ENCODE assay signal across 8 mouse cellular contexts in genomic region chr7:78846737-78847434, GRCm38 (mm10). TPM values are rescaled to one million over a fixed set of nuclear protein-coding genes. Genes with fewer than 3 reads are reported as not detected.
DNase-seq lines count a peak whose midpoint lies in the region; ATAC-seq and TF ChIP-seq lines count a peak whose summit lies in the region.

Gene Det1 (minus strand): TSS chr7:78847263.

- peak within 1 kb of the TSS; percentile 76 for H3K27ac ChIP-seq in CH12.LX (ENCODE audit: insufficient read depth, low read depth)
- H3K27ac ChIP-seq in forebrain, embryonic 11.5 days (ENCODE audit: low read depth, low read length), result peak within 1 kb of the TSS; percentile 38; the same call in 1 of the 2 replicates
- peak within 1 kb of the TSS; percentile 69 for H3K27ac ChIP-seq in heart, embryonic 16.5 days (ENCODE audit: low read length)
- H3K27ac ChIP-seq in liver, embryonic 15.5 days (replicated peaks), result peak within 1 kb of the TSS; percentile 80
- peak within 1 kb of the TSS; percentile 27; the same call in 1 of the 2 replicates for H3K27ac ChIP-seq in neural tube, embryonic 12.5 days

- under 1% methylated on average over 45 of the region's 54 CpGs for WGBS in forebrain, embryonic 11.5 days
- WGBS in heart, embryonic 16.5 days, result under 1% methylated on average over 54 of the region's 54 CpGs
- WGBS in liver, embryonic 15.5 days (ENCODE audit: insufficient replicate concordance), result under 1% methylated on average over 54 of the region's 54 CpGs
- WGBS in neural tube, embryonic 12.5 days, result under 1% methylated on average over 53 of the region's 54 CpGs

- peak; percentile 46 to 79 for TF ChIP-seq CTCF in CH12.LX (conservative IDR thresholded peaks at IDR 0.05 in 1 of 2, IDR thresholded peaks at IDR 0.05 in 1 of 2; ENCODE audit: low read depth in 2 of 2, low read length in 2 of 2)

- H3K4me2 ChIP-seq in CH12.LX (ENCODE audit: insufficient read depth, low read depth, poor library complexity, severe bottlenecking), result peak within 1 kb of the TSS; percentile 64
- peak within 1 kb of the TSS; percentile 50 for H3K4me2 ChIP-seq in forebrain, embryonic 11.5 days (ENCODE audit: low read depth, low read length, severe bottlenecking)
- H3K4me2 ChIP-seq in heart, embryonic 16.5 days (ENCODE audit: low read depth, low read length), result peak within 1 kb of the TSS; percentile 85
- peak within 1 kb of the TSS; percentile 85 for H3K4me2 ChIP-seq in liver, embryonic 15.5 days
- peak within 1 kb of the TSS; percentile 68 for H3K4me2 ChIP-seq in neural tube, embryonic 12.5 days (replicated peaks)

- H3K4me1 ChIP-seq in CH12.LX (ENCODE audit: control insufficient read depth in 1 of 2, insufficient read depth in 2 of 2), result peaks cover 3 to 16% of the 10 kb centered on the region in 2 experiments
- no peaks in the 10 kb centered on the region for H3K4me1 ChIP-seq in forebrain, embryonic 11.5 days (replicated peaks; ENCODE audit: control insufficient read depth, insufficient read depth, low read length)
- peaks cover 9% of the 10 kb centered on the region for H3K4me1 ChIP-seq in heart, embryonic 16.5 days (ENCODE audit: control insufficient read depth, insufficient read depth, low read length)
- peaks cover 21% of the 10 kb centered on the region for H3K4me1 ChIP-seq in liver, embryonic 15.5 days (replicated peaks)
- peaks cover 10% of the 10 kb centered on the region; the same call in 1 of the 2 replicates for H3K4me1 ChIP-seq in neural tube, embryonic 12.5 days

- ATAC-seq in forebrain, embryonic 11.5 days (replicated peaks; ENCODE audit: low FRiP score), result peak; percentile 95
- peak; percentile 90 for ATAC-seq in heart, embryonic 16.5 days (replicated peaks; ENCODE audit: extremely low read depth, insufficient read depth, low FRiP score)
- peak; percentile 86 for ATAC-seq in liver, embryonic 15.5 days (ENCODE audit: insufficient read depth)
- peak; percentile 95 for ATAC-seq in neural tube, embryonic 12.5 days (ENCODE audit: low FRiP score, low read depth)

- peak; percentile 61; the same call in 1 of the 2 replicates for TF ChIP-seq POLR2A in CH12.LX (IDR thresholded peaks at IDR 0.05; ENCODE audit: low read depth, low read length)

- dilution Hi-C loops in CH12.LX (cut with MboI; ENCODE audit: extremely low pct_ligation_motif_present, extremely low pct_unique_long_range_greater_than_20kb, low sequenced_read_pairs), result no loop called here

- DNase-seq in CH12.LX (ENCODE audit: extremely low read depth), result peak; percentile 93
- peak; percentile 92 for DNase-seq in c-Kit-positive CD71-positive TER-119-negative erythroid progenitor cells, embryonic 14.5 days (ENCODE audit: low read depth)
- DNase-seq in forebrain, embryonic 11.5 days (ENCODE audit: low spot score), result peak; percentile 95
- peak; percentile 92 to 97 for DNase-seq in kidney, postnatal 36 days
- DNase-seq in telencephalon, adult 2 months (ENCODE audit: low read depth, low spot score), result peak; percentile 85

- H3K79me2 ChIP-seq in CH12.LX (replicated peaks; ENCODE audit: control insufficient read depth, extremely low read depth, insufficient read depth, poor library complexity, severe bottlenecking), result peaks cover 8% of the 10 kb centered on the region

- TF ChIP-seq RAD21 in CH12.LX (IDR thresholded peaks at IDR 0.05; ENCODE audit: low read depth, low read length), result peak; percentile 5

- H3K27me3 ChIP-seq in CH12.LX (replicated peaks), result no peaks in the 10 kb centered on the region
- no peaks in the 10 kb centered on the region for H3K27me3 ChIP-seq in forebrain, embryonic 11.5 days (ENCODE audit: control insufficient read depth, insufficient read depth, low read length)
- no peaks in the 10 kb centered on the region for H3K27me3 ChIP-seq in heart, embryonic 16.5 days (ENCODE audit: control insufficient read depth, insufficient read depth, low read length)
- H3K27me3 ChIP-seq in liver, embryonic 15.5 days, result no peaks in the 10 kb centered on the region
- no peaks in the 10 kb centered on the region for H3K27me3 ChIP-seq in neural tube, embryonic 12.5 days (replicated peaks)

- H3K4me3 ChIP-seq in CH12.LX (replicated peaks in 1 of 3; ENCODE audit: low read depth in 2 of 3, low read length in 2 of 3, poor library complexity in 1 of 3), result peak within 1 kb of the TSS; percentile 76 to 78 (median 77)
- peak within 1 kb of the TSS; percentile 80 for H3K4me3 ChIP-seq in forebrain, embryonic 11.5 days (ENCODE audit: low read depth, low read length)
- H3K4me3 ChIP-seq in heart, embryonic 16.5 days (ENCODE audit: low read length), result peak within 1 kb of the TSS; percentile 79
- H3K4me3 ChIP-seq in liver, embryonic 15.5 days (replicated peaks), result peak within 1 kb of the TSS; percentile 98
- peak within 1 kb of the TSS; percentile 89 for H3K4me3 ChIP-seq in neural tube, embryonic 12.5 days

- H3K9me3 ChIP-seq in CH12.LX (replicated peaks; ENCODE audit: low read length), result no peaks in the 10 kb centered on the region
- no peaks in the 10 kb centered on the region for H3K9me3 ChIP-seq in forebrain, embryonic 11.5 days (ENCODE audit: control insufficient read depth, low read length)
- H3K9me3 ChIP-seq in heart, embryonic 16.5 days (replicated peaks; ENCODE audit: control insufficient read depth, low read length), result no peaks in the 10 kb centered on the region
- H3K9me3 ChIP-seq in liver, embryonic 15.5 days (replicated peaks), result no peaks in the 10 kb centered on the region
- no peaks in the 10 kb centered on the region for H3K9me3 ChIP-seq in neural tube, embryonic 12.5 days

- TF ChIP-seq EP300 in CH12.LX (IDR thresholded peaks at IDR 0.05; ENCODE audit: low read length), result no peak

- peaks cover 21 to 27% of the 10 kb centered on the region in 2 experiments for H3K36me3 ChIP-seq in CH12.LX (replicated peaks in 1 of 2; ENCODE audit: control insufficient read depth in 1 of 2, insufficient read depth in 1 of 2, low read length in 1 of 2)
- H3K36me3 ChIP-seq in forebrain, embryonic 11.5 days (ENCODE audit: control insufficient read depth, insufficient read depth, low read length), result peaks cover 4% of the 10 kb centered on the region; the same call in 1 of the 2 replicates
- H3K36me3 ChIP-seq in heart, embryonic 16.5 days (ENCODE audit: control insufficient read depth, insufficient read depth), result peaks cover 21% of the 10 kb centered on the region
- peaks cover 24% of the 10 kb centered on the region for H3K36me3 ChIP-seq in liver, embryonic 15.5 days (replicated peaks)
- H3K36me3 ChIP-seq in neural tube, embryonic 12.5 days, result peaks cover 22% of the 10 kb centered on the region

- peak within 1 kb of the TSS; percentile 94 for H3K9ac ChIP-seq in CH12.LX (ENCODE audit: insufficient read depth, low read depth)
- H3K9ac ChIP-seq in forebrain, embryonic 11.5 days (ENCODE audit: low read length), result peak within 1 kb of the TSS; percentile 91
- peak within 1 kb of the TSS; percentile 88 for H3K9ac ChIP-seq in heart, embryonic 16.5 days (ENCODE audit: low read length)
- H3K9ac ChIP-seq in liver, embryonic 15.5 days, result peak within 1 kb of the TSS; percentile 90
- H3K9ac ChIP-seq in neural tube, embryonic 12.5 days, result peak within 1 kb of the TSS; percentile 81

- in situ Hi-C loops in CH12.LX (cut with MboI; ENCODE audit: low pct_ligation_motif_present, low pct_unique_long_range_greater_than_20kb, low sequenced_read_pairs), result no loop called here

TF ChIP-seq in CH12.LX, 34 proteins besides CTCF, POLR2A, EP300 and RAD21 (continues in another document):
- peak; percentile 89 for TF ChIP-seq ELF1 (IDR thresholded peaks at IDR 0.05; ENCODE audit: low read depth, low read length)
- peak; percentile 70 for TF ChIP-seq MAX (IDR thresholded peaks at IDR 0.05; ENCODE audit: low read length)
- TF ChIP-seq POLR2AphosphoS2 (IDR thresholded peaks at IDR 0.05; ENCODE audit: low read depth, low read length), result no peak
- TF ChIP-seq BHLHE40 (IDR thresholded peaks at IDR 0.05; ENCODE audit: low read depth, low read length), result peak; percentile 58; the same call in 1 of the 2 replicates
- TF ChIP-seq MAZ (IDR thresholded peaks at IDR 0.05; ENCODE audit: low read depth, low read length), result peak; percentile 81; the same call in 1 of the 2 replicates
- TF ChIP-seq NELFE (IDR thresholded peaks at IDR 0.05; ENCODE audit: low read depth, low read length), result peak; percentile 60; the same call in 1 of the 2 replicates
- TF ChIP-seq E2F4 (IDR thresholded peaks at IDR 0.05; ENCODE audit: insufficient replicate concordance, low read depth, low read length), result no peak
- peak; percentile 75 for TF ChIP-seq MYC (IDR thresholded peaks at IDR 0.05; ENCODE audit: low read depth, low read length)
- no peak for TF ChIP-seq ZC3H11A (IDR thresholded peaks at IDR 0.05; ENCODE audit: low read depth, low read length)
- peak; percentile 15; the same call in 1 of the 2 replicates for TF ChIP-seq ETS1 (conservative IDR thresholded peaks at IDR 0.05; ENCODE audit: low read depth, low read length)
- TF ChIP-seq UBTF (IDR thresholded peaks at IDR 0.05; ENCODE audit: low read depth, low read length), result 0 out of 2 replicates have a peak, but pooled peaks have one; percentile 63
- TF ChIP-seq SMC3 (IDR thresholded peaks at IDR 0.05; ENCODE audit: low read depth, low read length), result 0 out of 2 replicates have a peak, but pooled peaks have one; percentile 15
- TF ChIP-seq CHD2 (IDR thresholded peaks at IDR 0.05; ENCODE audit: low read length), result peak; percentile 73; the same call in 1 of the 2 replicates
- TF ChIP-seq JUN (IDR thresholded peaks at IDR 0.05; ENCODE audit: insufficient read depth, low read depth, low read length), result no peak
- TF ChIP-seq KAT2A (IDR thresholded peaks at IDR 0.05; ENCODE audit: insufficient replicate concordance, low read length), result peak; percentile 89; the same call in 1 of the 2 replicates
- TF ChIP-seq MEF2A (IDR thresholded peaks at IDR 0.05; ENCODE audit: borderline replicate concordance, low read depth, low read length), result peak; percentile 59; the same call in 1 of the 2 replicates
- TF ChIP-seq TCF12 (IDR thresholded peaks at IDR 0.05; ENCODE audit: low read depth, low read length), result peak; percentile 79
- TF ChIP-seq ZMIZ1 (IDR thresholded peaks at IDR 0.05; ENCODE audit: low read depth, low read length), result peak; percentile 75
- TF ChIP-seq MAFK (IDR thresholded peaks at IDR 0.05; ENCODE audit: insufficient replicate concordance, low read length), result peak; percentile 15; the same call in 1 of the 2 replicates
- 0 out of 2 replicates have a peak, but pooled peaks have one; percentile 59 for TF ChIP-seq TBP (conservative IDR thresholded peaks at IDR 0.05; ENCODE audit: low read depth, low read length)

RNA-seq across cellular contexts. Expression of gene Det1, which starts in this region (rescaled TPM):
- total RNA-seq in CH12.LX (2012; rRNA removed) (12.6 and 12.9 TPM in 2 replicates), CH12.LX (2014; rRNA removed) (11.9 and 14.3 TPM in 2 replicates)
- 9.5 and 12.2 TPM in 2 replicates for polyA plus RNA-seq in CH12.LX (2012; ENCODE audit: insufficient read length, low read depth)
- polyA plus RNA-seq in forebrain, embryonic 11.5 days (2014; fragmentation: Nextera tagmentation; extraction: Ambion mirVana), result 24.3 and 24.8 TPM in 2 replicates
- polyA plus RNA-seq in heart, embryonic 16.5 days (2015; fragmentation: Nextera tagmentation; extraction: Ambion mirVana), result 13.5 and 14.2 TPM in 2 replicates
- polyA plus RNA-seq in liver, embryonic 15.5 days (2015; fragmentation: Nextera tagmentation; extraction: Ambion mirVana), result 6.8 TPM in 2 replicates
- 19.7 TPM in 2 replicates for polyA plus RNA-seq in neural tube, embryonic 12.5 days (2016; fragmentation: Nextera tagmentation; extraction: Ambion mirVana)

Comparison
In these comparisons a context has a peak if more than half of its experiments do, and no peak if none do; other contexts are left out.
1. Peak in every context shown above with its lines: DNase-seq, ATAC-seq, H3K4me3 ChIP-seq and H3K27ac ChIP-seq.
2. H3K27ac ChIP-seq: peak in every context shown above with its lines; median percentile 80 in liver, embryonic 15.5 days; 76 in CH12.LX; 69 in heart, embryonic 16.5 days; 38 in forebrain, embryonic 11.5 days; 27 in neural tube, embryonic 12.5 days.